Mouse (Mus musculus) embryonic facial prominence, embryonic 13.5 days (tissue): ENCODE measurements around the gene Lamtor4. TPM values are rescaled to one million over a fixed set of nuclear protein-coding genes. Genes with fewer than 3 reads are reported as not detected.

Experiments used
- ATAC-seq: fragments of 200-750 bp; cut with Nextera tagmentation; 2 replicates; pipeline ENCODE4 v1.8.0; 2017; ENCODE audit warnings: low read depth; ENCODE audit not compliant: insufficient number of reproducible peaks, insufficient read depth, low FRiP score, low TSS enrichment
- H3K27ac ChIP-seq: fragments of 300-500 bp; sonication (generic); 2 replicates; pipeline ENCODE4 v1.5.1; 2015; ENCODE audit warnings: moderate library complexity, mild to moderate bottlenecking, inconsistent platforms
- H3K27me3 ChIP-seq: fragments of 300-500 bp; sonication (generic); 2 replicates; pipeline ENCODE4 v1.6.1; 2015; ENCODE audit warnings: mild to moderate bottlenecking, inconsistent platforms
- H3K36me3 ChIP-seq: fragments of 300-500 bp; sonication (generic); 2 replicates; pipeline ENCODE4 v1.6.1; 2015; ENCODE audit warnings: mild to moderate bottlenecking, inconsistent platforms
- H3K4me1 ChIP-seq: fragments of 300-500 bp; sonication (generic); 2 replicates; pipeline ENCODE4 v1.6.1; 2015; ENCODE audit warnings: inconsistent platforms
- H3K4me2 ChIP-seq: fragments of 300-500 bp; sonication (generic); 2 replicates; pipeline ENCODE4 v1.6.1; 2015; ENCODE audit warnings: moderate library complexity, mild to moderate bottlenecking, inconsistent platforms
- H3K4me3 ChIP-seq: fragments of 300-500 bp; sonication (generic); 2 replicates; pipeline ENCODE4 v1.5.1; 2015; ENCODE audit warnings: mild to moderate bottlenecking, inconsistent platforms
- H3K9ac ChIP-seq: fragments of 300-500 bp; sonication (generic); 2 replicates; pipeline ENCODE4 v1.6.1; 2015; ENCODE audit warnings: mild to moderate bottlenecking, inconsistent platforms
- H3K9me3 ChIP-seq: fragments of 300-500 bp; sonication (generic); 2 replicates; pipeline ENCODE4 v1.6.1; 2016; ENCODE audit warnings: inconsistent platforms
- WGBS: fragments of 180-500 bp; shearing (Covaris S2); methylation state at CpG from one replicate; pipeline ENCODE4 v1.1.7; 2015; ENCODE audit warnings: mixed read lengths; 5-methylcytosine and 5-hydroxymethylcytosine counted together
- polyA plus RNA-seq: library from polyadenylated mRNA; unstranded; fragments of >200 nt; fragmentation: Nextera tagmentation; extraction: Ambion mirVana; gene quantifications from 2 replicates; pipeline ENCODE4 v1.2.1, GENCODE M21; 2015

Lamtor4 gene
- polyA plus RNA-seq, 1 experiment from 2014 or later, result 61.2 TPM

DNA sequence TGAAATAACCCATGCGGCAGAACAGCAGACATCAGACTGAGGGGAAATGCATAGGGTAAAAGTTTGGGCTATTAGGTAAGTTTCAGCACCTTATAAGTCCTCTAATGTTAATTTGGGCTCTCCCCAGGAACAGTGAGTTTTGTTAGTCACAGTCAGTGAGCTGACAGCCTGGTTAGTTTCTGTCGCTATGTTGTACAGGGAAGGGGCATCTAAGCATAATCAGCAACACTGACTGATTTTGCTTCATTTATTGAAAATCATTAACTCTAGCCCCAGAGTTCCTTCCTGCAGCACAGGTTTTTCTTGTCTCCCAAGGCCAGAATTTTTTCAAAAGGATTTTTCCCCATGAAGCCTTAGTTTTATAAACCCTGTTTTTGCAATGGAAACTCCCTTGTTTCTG is 21.5 kb upstream of the Lamtor4 start:
- Histone ChIP-seq H3K4me3 (no peak overlapping the region), H3K9ac (no peak overlapping the region), H3K36me3 (no peaks in the 10 kb centered on the region), H3K9me3 (no peaks in the 10 kb centered on the region), H3K27ac (no peak overlapping the region), H3K27me3 (no peaks in the 10 kb centered on the region), H3K4me2 (no peak overlapping the region), H3K4me1 (no peaks in the 10 kb centered on the region)
- 80% methylated on average over 2 of the region's 2 CpGs for WGBS
- no peak for ATAC-seq

DNA sequence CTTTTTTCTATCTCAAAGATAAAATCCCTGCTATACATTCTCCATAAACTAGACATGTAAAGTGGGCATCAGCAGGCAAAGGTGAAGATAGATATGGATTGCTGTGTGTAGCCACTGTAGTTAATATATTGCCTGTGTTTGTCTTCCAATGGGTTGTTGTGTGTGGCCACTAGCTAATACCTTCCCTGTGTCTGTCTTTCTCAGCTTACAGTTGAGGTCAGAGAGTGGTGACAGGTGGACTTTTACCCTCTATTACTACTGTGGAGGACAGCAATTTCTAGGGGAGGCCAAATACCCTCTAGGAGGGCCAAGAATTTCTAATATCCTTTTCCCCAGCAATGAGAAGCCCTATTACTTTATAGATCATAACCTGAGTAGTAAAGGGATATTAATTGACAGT is 21.1 kb upstream of the Lamtor4 start:
- H3K9me3 ChIP-seq, result no peaks in the 10 kb centered on the region
- H3K27ac ChIP-seq, result no peak overlapping the region
- H3K27me3 ChIP-seq, result no peaks in the 10 kb centered on the region
- no peak overlapping the region for H3K4me2 ChIP-seq
- ATAC-seq, result no peak
- no peaks in the 10 kb centered on the region for H3K36me3 ChIP-seq
- no peak overlapping the region for H3K9ac ChIP-seq
- no peak overlapping the region for H3K4me3 ChIP-seq
- no peaks in the 10 kb centered on the region for H3K4me1 ChIP-seq

DNA sequence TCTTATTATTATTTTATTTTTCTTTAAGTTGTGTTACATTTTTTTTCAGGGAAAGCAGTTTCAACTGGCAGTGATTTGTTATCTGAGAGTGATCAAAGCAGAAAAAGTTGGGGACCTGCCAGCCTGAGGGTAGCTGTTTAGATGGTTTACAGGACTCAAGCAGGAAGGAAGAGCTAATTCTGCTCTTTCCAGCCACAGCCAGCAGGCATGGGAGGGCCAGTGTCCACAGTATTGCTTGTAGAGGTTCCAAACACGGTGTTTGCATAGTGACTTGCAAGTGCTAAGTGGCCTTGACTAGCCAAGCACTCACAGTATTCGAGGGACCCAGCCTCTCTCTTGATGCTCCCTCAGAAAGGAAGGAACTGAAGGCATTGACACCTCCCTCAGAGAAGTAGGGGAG is 13.8 kb upstream of the Lamtor4 start:
- no peak overlapping the region for H3K27ac ChIP-seq
- WGBS, result 50% methylated on average over 2 of the region's 2 CpGs
- H3K4me1 ChIP-seq, result no peaks in the 10 kb centered on the region
- no peaks in the 10 kb centered on the region for H3K9me3 ChIP-seq
- H3K36me3 ChIP-seq, result no peaks in the 10 kb centered on the region
- no peak overlapping the region for H3K4me3 ChIP-seq
- H3K27me3 ChIP-seq, result no peaks in the 10 kb centered on the region
- no peak overlapping the region for H3K9ac ChIP-seq
- ATAC-seq, result no peak
- no peak overlapping the region for H3K4me2 ChIP-seq

DNA sequence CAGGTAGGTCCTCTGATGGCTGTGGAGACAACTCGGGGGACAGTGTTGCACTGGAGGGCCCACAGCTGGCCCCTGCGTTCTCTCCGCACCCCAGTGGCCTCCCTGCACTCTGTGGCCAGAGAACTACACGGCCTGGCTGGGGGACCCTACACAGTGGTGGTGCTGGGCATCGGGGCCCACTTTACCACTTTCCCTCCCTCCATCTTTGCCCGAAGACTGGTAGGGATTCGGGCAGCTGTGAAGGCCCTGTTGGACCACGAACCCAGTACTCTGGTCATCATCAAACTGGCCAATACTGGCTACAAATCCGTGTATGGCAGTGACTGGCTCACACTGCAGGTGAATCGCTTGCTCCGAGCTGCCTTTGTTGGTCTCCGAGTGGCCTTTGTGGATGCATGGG is 4.1 kb upstream of the Lamtor4 start:
- H3K9ac ChIP-seq, result no peak overlapping the region
- ATAC-seq, result no peak
- H3K27me3 ChIP-seq, result no peaks in the 10 kb centered on the region
- no peak overlapping the region for H3K27ac ChIP-seq
- H3K4me3 ChIP-seq, result no peak overlapping the region
- H3K4me2 ChIP-seq, result no peak overlapping the region
- no peaks in the 10 kb centered on the region for H3K36me3 ChIP-seq
- peaks cover 6% of the 10 kb centered on the region for H3K4me1 ChIP-seq
- 84% methylated on average over 12 of the region's 12 CpGs for WGBS
- no peaks in the 10 kb centered on the region for H3K9me3 ChIP-seq

DNA sequence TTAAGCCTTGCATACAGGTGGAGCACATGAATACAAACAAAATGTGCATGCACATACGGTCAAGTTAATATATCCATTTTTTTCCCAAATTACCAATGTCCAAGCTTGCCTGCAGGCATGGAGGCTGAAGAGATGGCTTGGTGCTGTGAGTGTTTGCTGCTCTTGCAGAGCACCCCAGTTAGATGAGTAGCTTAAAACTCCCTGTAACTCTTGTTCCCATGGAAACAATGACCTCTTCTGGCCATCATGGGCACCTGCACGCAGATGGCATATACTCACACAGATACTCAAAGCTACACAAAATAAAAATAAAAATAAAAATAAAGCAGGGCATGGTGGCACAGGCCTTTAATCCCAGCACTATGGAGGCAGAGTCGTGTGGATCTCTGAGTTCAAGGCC is 2.2 kb upstream of the Lamtor4 start:
- Histone ChIP-seq H3K4me1 (peaks cover 11% of the 10 kb centered on the region), H3K27ac (no peak overlapping the region), H3K4me3 (no peak overlapping the region), H3K27me3 (no peaks in the 10 kb centered on the region), H3K4me2 (no peak overlapping the region), H3K36me3 (peaks cover 4% of the 10 kb centered on the region; the same call in 1 of the 2 replicates), H3K9me3 (no peaks in the 10 kb centered on the region), H3K9ac (no peak overlapping the region)
- no peak for ATAC-seq
- 86% methylated on average over 3 of the region's 3 CpGs for WGBS

DNA sequence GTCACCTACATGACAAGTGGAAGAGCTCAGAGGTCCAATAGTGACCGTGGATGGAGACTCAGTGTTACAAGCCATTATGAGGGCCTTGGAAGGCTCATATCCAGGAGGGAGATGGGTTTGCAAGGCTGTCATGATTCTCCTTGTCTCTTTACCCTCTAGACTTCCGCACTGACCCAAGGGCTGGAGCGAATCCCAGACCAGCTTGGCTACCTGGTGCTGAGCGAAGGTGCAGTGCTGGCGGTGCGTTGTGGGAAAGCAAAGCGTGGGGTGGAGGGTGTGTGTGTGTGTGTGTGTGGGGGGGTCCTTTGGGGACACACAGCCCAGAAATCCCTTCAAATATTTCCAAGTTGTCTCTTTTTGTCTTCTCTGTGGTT is 799 bp downstream of the Lamtor4 start:
- peaks cover 16% of the 10 kb centered on the region for H3K4me1 ChIP-seq
- WGBS, result 16% methylated on average over 7 of the region's 7 CpGs
- H3K4me3 ChIP-seq, result peak overlapping the region; percentile 51
- no peaks in the 10 kb centered on the region for H3K27me3 ChIP-seq
- H3K9me3 ChIP-seq, result no peaks in the 10 kb centered on the region
- H3K36me3 ChIP-seq, result peaks cover 32% of the 10 kb centered on the region
- peak overlapping the region; percentile 58 for H3K27ac ChIP-seq
- H3K4me2 ChIP-seq, result peak overlapping the region; percentile 76
- peak overlapping the region; percentile 74 for H3K9ac ChIP-seq
- ATAC-seq, result no peak

DNA sequence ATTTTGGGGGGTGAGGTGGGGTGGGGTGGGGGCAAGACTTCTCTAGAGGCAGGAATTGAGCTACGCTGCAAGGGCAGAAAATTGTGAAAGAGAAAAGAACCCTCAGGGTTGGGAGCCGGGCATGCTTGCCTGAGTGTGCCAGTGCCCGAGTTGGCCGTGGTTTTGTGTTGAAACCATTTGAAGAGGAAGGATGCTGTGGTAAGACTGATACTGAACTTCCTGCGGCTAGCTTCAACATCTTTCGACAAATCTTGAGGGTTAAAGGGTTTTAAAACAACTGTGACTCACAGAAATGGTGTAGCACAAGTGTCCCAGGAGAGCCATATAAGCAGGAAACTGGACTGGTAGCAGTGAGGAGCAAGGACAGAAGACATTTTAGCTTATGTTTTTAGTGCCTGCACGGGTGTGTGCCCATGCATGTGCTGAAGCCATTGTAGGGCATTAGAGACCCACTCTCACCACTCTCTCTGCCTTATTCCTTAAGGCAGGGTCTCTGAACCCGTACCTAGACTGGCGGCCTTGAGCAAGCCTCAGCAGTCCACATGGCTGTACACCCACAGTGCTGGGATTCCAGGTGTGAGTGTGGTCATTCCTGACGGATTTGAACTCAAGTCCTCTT is 1.8 kb downstream of the Lamtor4 start:
- peaks cover 16% of the 10 kb centered on the region for H3K4me1 ChIP-seq
- no peaks in the 10 kb centered on the region for H3K27me3 ChIP-seq
- H3K36me3 ChIP-seq, result peaks cover 42% of the 10 kb centered on the region
- no peak overlapping the region for H3K27ac ChIP-seq
- H3K4me3 ChIP-seq, result 0 out of 2 replicates have a peak overlapping the region, but pooled peaks have one; percentile 51
- H3K9me3 ChIP-seq, result no peaks in the 10 kb centered on the region
- no peak for ATAC-seq
- no peak overlapping the region for H3K4me2 ChIP-seq
- 90% methylated on average over 10 of the region's 10 CpGs for WGBS
- no peak overlapping the region for H3K9ac ChIP-seq

DNA sequence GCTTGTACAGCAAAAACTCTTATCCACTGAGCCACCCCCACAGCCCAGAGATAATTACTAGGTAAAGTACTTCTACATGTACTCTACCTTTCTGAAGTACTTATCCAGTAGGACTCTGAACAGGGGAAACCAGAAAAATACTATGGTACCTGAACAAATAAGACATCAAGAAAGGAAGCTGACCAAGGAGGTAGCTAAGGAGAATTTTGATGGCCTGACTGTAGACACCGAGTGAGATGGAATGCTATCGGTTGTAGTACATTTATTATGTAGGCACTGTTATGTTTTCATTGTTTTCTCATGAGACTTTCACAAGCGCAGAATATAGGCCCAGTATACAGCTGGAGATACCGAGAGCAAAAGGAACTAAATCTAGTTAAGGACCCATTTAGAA is 2.3 kb downstream of the Lamtor4 start:
- Histone ChIP-seq H3K27ac (no peak overlapping the region), H3K36me3 (peaks cover 44% of the 10 kb centered on the region), H3K4me1 (peaks cover 20% of the 10 kb centered on the region), H3K9me3 (no peaks in the 10 kb centered on the region), H3K4me3 (no peak overlapping the region), H3K9ac (no peak overlapping the region), H3K4me2 (no peak overlapping the region), H3K27me3 (no peaks in the 10 kb centered on the region)
- no peak for ATAC-seq
- 93% methylated on average over 4 of the region's 4 CpGs for WGBS

DNA sequence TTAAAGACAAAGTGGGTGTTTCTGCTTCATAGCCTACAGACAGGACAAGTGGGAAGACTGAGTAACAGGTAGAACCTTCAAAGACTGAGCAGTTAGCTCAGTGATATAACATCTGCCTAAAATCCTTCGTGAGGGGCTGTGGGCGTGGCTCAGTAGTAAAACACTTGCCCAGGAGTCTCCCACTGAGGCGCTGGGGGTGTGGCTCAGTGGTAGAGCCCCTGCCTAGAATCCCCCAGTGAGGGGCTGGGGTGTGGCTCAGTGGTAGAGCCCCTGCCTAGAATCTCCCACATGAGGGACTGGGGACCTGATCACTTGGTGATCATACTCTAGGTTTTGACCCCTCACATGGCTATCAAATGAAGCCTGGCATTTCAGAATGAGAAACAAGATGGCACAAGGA is 2.8 kb downstream of the Lamtor4 start:
- peaks cover 25% of the 10 kb centered on the region for H3K4me1 ChIP-seq
- no peak overlapping the region for H3K27ac ChIP-seq
- H3K36me3 ChIP-seq, result peaks cover 44% of the 10 kb centered on the region
- H3K9me3 ChIP-seq, result no peaks in the 10 kb centered on the region
- 88% methylated on average over 3 of the region's 3 CpGs for WGBS
- no peak overlapping the region for H3K9ac ChIP-seq
- no peak overlapping the region for H3K4me2 ChIP-seq
- no peaks in the 10 kb centered on the region for H3K27me3 ChIP-seq
- ATAC-seq, result no peak
- no peak overlapping the region for H3K4me3 ChIP-seq

DNA sequence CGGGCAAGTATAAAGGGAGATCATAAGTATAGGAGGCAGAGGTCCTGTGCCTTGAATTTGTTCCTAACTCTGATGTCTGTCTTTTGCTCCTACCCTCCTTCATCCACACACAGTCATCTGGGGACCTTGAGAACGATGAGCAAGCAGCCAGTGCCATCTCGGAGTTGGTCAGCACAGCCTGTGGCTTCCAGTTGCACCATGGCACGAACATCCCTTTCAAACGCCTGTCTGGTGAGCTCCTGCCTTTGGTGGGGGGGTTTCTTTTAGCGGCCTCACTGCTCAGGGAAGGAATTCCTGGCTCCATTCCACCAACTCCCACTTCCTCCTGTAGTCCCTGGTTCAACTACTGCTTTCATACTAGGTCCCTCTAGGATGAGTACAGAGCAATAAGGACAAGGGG is 3.3 kb downstream of the Lamtor4 start:
- H3K4me1 ChIP-seq, result peaks cover 28% of the 10 kb centered on the region
- no peak overlapping the region for H3K9ac ChIP-seq
- no peaks in the 10 kb centered on the region for H3K9me3 ChIP-seq
- no peak for ATAC-seq
- no peak overlapping the region for H3K4me3 ChIP-seq
- no peak overlapping the region for H3K4me2 ChIP-seq
- H3K36me3 ChIP-seq, result peaks cover 44% of the 10 kb centered on the region
- no peaks in the 10 kb centered on the region for H3K27me3 ChIP-seq
- H3K27ac ChIP-seq, result no peak overlapping the region
- 74% methylated on average over 6 of the region's 6 CpGs for WGBS

DNA sequence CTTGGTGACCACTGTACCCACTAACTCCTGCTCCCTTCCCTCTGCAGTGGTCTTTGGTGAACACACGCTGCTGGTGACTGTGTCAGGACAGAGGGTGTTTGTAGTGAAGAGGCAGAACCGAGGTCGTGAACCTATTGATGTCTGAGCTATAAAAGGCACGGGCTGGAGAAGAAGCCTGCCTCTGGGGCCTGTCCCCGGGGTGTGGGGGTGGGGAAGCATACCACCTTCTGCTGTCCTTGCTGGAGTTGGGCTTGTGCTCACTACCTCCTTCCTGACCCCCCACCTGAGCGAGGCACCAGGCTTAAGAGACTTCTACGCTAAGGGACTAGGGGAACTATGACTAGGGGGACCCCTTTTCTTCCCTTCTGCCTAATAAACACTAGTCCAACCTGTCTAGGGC is 3.7 kb downstream of the Lamtor4 start:
- Histone ChIP-seq H3K4me2 (no peak overlapping the region), H3K4me1 (peaks cover 28% of the 10 kb centered on the region), H3K27me3 (no peaks in the 10 kb centered on the region), H3K36me3 (peaks cover 44% of the 10 kb centered on the region), H3K4me3 (no peak overlapping the region), H3K9ac (no peak overlapping the region), H3K9me3 (no peaks in the 10 kb centered on the region), H3K27ac (no peak overlapping the region)
- 55% methylated on average over 7 of the region's 7 CpGs for WGBS
- ATAC-seq, result no peak

DNA sequence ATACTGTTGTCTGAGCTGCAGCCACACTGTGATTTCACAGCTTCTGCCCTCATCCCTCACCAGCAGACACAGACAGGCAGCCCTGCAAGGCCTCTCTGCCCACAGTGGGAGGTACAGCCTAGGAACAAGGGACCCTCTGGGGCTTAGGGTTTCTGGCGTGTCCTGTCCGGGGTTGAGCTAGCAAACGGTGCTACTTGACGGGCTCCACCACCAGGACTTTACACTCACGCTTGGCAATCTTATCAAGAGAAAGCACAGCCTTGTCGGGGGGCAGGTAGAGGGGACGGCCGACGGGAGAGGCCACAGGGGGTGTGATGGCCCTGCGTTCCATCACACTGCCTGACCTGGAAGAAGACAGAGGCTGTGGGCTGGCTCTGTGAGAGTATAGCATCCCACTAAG is 4.8 kb downstream of the Lamtor4 start:
- no peak overlapping the region for H3K4me2 ChIP-seq
- H3K9ac ChIP-seq, result 0 out of 2 replicates have a peak overlapping the region, but pooled peaks have one; percentile 16
- H3K4me1 ChIP-seq, result peaks cover 33% of the 10 kb centered on the region
- no peaks in the 10 kb centered on the region for H3K27me3 ChIP-seq
- H3K36me3 ChIP-seq, result peaks cover 44% of the 10 kb centered on the region
- 75% methylated on average over 10 of the region's 10 CpGs for WGBS
- no peaks in the 10 kb centered on the region for H3K9me3 ChIP-seq
- no peak overlapping the region for H3K4me3 ChIP-seq
- H3K27ac ChIP-seq, result no peak overlapping the region
- no peak for ATAC-seq

DNA sequence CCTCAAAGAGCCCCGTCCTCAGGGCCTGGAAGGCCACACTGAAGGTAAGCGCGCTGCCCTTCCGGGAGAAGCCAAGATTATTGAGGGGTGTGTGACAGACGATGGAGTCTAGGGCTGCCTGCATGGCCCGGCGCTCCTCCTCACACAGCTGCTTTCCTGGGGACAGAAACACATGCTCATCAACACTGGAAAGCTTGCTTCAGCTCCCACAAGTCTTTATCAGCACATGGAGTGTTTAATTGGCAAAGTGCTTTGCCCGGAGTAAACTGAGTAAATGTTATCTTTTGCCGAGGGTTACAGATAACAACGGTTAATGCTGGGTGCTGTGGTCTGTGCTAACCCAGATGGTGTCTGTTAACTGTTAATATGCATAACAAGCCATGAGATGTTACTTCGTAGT is 5.6 kb downstream of the Lamtor4 start:
- Histone ChIP-seq H3K27ac (no peak overlapping the region), H3K4me3 (no peak overlapping the region), H3K9ac (no peak overlapping the region), H3K9me3 (no peaks in the 10 kb centered on the region), H3K4me1 (peaks cover 36% of the 10 kb centered on the region), H3K36me3 (peaks cover 47% of the 10 kb centered on the region), H3K4me2 (no peak overlapping the region), H3K27me3 (no peaks in the 10 kb centered on the region)
- 79% methylated on average over 11 of the region's 11 CpGs for WGBS
- ATAC-seq, result no peak
